Mouse (Mus musculus): ENCODE results near the gene Fam160b1.

The Fam160b1 gene

GRCm38 (mm10) chr19:57425296-57425695 is 64.8 kb downstream of the Fam160b1 start:
- DNase-seq (ENCODE audit: low spot score) = no peak

GRCm38 (mm10) chr19:57426841-57427240 is 66.4 kb downstream of the Fam160b1 start:
- DNase-seq (ENCODE audit: low spot score) = no peak

GRCm38 (mm10) chr19:57427756-57428438 is 67.4 kb downstream of the Fam160b1 start:
- no peak for DNase-seq (ENCODE audit: low spot score)

- DNase-seq (ENCODE audit: low spot score) = no peak
Measured at GRCm38 (mm10) chr19:57428641-57429040, 68.2 kb downstream of the Fam160b1 start.

GRCm38 (mm10) chr19:57429926-57430325 is 69.4 kb downstream of the Fam160b1 start:
- DNase-seq (ENCODE audit: low spot score) = no peak

GRCm38 (mm10) chr19:57431476-57431875 is 71.0 kb downstream of the Fam160b1 start:
- no peak for DNase-seq (ENCODE audit: low spot score)

- DNase-seq (ENCODE audit: low spot score) = no peak
Measured at GRCm38 (mm10) chr19:57434024-57434423, 73.5 kb downstream of the Fam160b1 start.

GRCm38 (mm10) chr19:57436586-57437021 is 76.1 kb downstream of the Fam160b1 start:
- no peak for DNase-seq (ENCODE audit: low spot score)

GRCm38 (mm10) chr19:57437042-57437441 is 76.6 kb downstream of the Fam160b1 start:
- no peak for DNase-seq (ENCODE audit: low spot score)

Measured in ovary, adult 18-20 months (tissue).